Mouse (Mus musculus) kidney, adult 2 months (tissue): ENCODE results near the gene Ralgapa2. TPM values are rescaled to one million over a fixed set of nuclear protein-coding genes. Genes with fewer than 3 reads are reported as not detected.
A peak's percentile ranks its signal among the peaks of the same experiment; 100 is the strongest.

Experiments used
- DNase-seq: peaks from one replicate; pipeline ENCODE4 v3.0.0; 2021
- H3K27ac ChIP-seq: fragments of 200-500 bp; 2 replicates; pipeline ENCODE4 v1.5.1; 2012; ENCODE audit warnings: low read depth, low read length, control low read depth, inconsistent platforms; ENCODE audit not compliant: insufficient read depth
- H3K27me3 ChIP-seq: fragments of 200-500 bp; replicated peaks from 2 replicates; pipeline ENCODE4 v1.6.1; 2012; ENCODE audit warnings: mild to moderate bottlenecking, moderate library complexity, low read length, inconsistent platforms; ENCODE audit not compliant: control insufficient read depth, insufficient read depth
- H3K36me3 ChIP-seq: fragments of 200-500 bp; 2 replicates; pipeline ENCODE4 v1.6.1; 2012; ENCODE audit warnings: mild to moderate bottlenecking, moderate library complexity, low read length, inconsistent platforms; ENCODE audit not compliant: control insufficient read depth, insufficient read depth
- H3K4me1 ChIP-seq: fragments of 200-500 bp; 2 replicates; pipeline ENCODE4 v1.6.1; 2011; ENCODE audit warnings: low read length; ENCODE audit not compliant: control insufficient read depth, insufficient read depth
- H3K4me3 ChIP-seq: fragments of 200-500 bp; 2 replicates; pipeline ENCODE4 v1.5.1; 2011; ENCODE audit warnings: mild to moderate bottlenecking, low read depth, low read length, control low read depth; ENCODE audit not compliant: insufficient read depth
- CTCF ChIP-seq: fragments of 200-500 bp; conservative IDR thresholded peaks from 2 replicates; pipeline ENCODE4 v1.5.1; 2011; ENCODE audit warnings: low read depth, mild to moderate bottlenecking, control low read depth, low read length, moderate library complexity, mixed read lengths; ENCODE audit not compliant: insufficient read depth, insufficient read length
- POLR2A ChIP-seq: fragments of 200-500 bp; IDR thresholded peaks from one replicate; pipeline ENCODE4 v1.6.1; 2011; ENCODE audit warnings: low read depth, low read length, control low read depth
- whole genome bisulfite sequencing: fragments of 180-500 bp; shearing (Covaris S2); methylation state at CpG from one replicate; pipeline ENCODE4 v1.1.7; 2018; 5-methylcytosine and 5-hydroxymethylcytosine counted together
- polyA plus RNA-seq: library from polyadenylated mRNA; depleted of rRNA; stranded (reverse); fragments of >200 nt; gene quantifications from 2 replicates; pipeline ENCODE4 v1.2.3, GENCODE M21; 2012

The Ralgapa2 gene
- polyA plus RNA-seq, 1 experiment, result 15.8 TPM

DNA sequence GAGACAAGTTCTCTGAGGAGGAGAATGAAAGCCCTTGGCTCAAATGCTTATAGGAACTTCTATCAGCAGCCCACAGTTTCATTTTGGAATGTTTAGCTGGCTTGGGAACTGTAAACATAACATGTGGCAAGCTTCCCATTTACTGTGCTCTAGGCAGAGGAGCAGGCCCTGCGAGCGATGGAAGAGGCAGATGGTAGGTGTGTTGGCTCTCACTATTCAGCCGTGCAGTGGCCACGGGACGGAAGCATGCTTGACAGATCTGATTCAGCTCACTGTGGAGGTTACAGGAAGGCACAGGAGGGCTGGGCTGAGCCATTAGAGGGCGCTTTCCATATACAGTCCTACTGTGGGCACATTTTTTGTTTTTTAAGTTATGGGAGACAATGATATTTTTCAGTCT, 201.9 kb downstream of the Ralgapa2 start:
- Histone ChIP-seq H3K4me3 (no peak overlapping the region), H3K36me3 (no peaks in the 10 kb centered on the region), H3K27ac (no peak overlapping the region), H3K4me1 (no peaks in the 10 kb centered on the region; the same call in 1 of the 2 replicates), H3K27me3 (no peaks in the 10 kb centered on the region)
- WGBS, result 60% methylated on average over 6 of the region's 6 CpGs
- TF ChIP-seq CTCF (no peak), POLR2A (no peak)
- peak; percentile 45 for DNase-seq

DNA sequence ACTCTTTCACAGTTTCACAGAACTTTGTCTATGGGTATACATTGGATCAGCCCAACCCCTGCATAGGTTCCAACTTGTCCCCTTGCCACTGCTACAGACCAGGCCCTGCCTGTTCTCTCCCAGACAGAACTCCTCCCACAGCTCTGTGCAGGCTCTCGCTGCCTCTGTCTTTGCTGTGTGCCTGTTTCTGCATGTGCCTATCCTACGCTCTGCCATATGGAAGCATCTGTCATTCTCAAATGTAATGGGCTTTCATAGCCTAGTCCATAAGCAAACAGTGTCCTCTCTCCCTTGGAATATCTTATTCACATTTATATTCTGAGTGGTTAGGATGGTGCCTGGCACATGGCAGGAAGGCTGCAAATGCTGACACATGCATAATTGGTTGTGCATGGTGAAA, 202.7 kb downstream of the Ralgapa2 start:
- no peak overlapping the region for H3K27ac ChIP-seq
- H3K36me3 ChIP-seq, result no peaks in the 10 kb centered on the region
- no peak overlapping the region for H3K4me3 ChIP-seq
- no peaks in the 10 kb centered on the region; the same call in 1 of the 2 replicates for H3K4me1 ChIP-seq
- no peak for DNase-seq
- H3K27me3 ChIP-seq, result no peaks in the 10 kb centered on the region
- TF ChIP-seq CTCF (no peak), POLR2A (no peak)
- 98% methylated on average over 2 of the region's 2 CpGs for WGBS

DNA sequence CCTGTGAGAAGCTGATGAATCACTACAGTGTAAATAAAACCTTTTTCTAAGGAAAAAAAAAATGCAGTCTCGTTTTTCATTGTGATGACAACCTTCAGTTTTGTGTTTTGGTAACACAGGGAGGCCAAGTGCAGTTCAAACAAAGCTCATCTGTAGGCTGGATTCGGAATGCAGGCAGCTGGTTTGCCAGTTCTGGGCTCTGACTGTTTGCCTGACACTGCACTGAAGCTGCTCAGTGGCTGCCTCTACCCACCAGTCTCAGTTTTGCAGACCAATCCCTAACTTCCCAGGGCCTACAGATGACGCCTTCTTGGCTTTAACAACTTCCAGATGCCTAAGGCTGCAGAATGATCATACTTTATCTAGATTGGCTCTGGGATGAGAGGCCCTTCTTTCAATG, 205.1 kb downstream of the Ralgapa2 start:
- Histone ChIP-seq H3K27me3 (no peaks in the 10 kb centered on the region), H3K4me1 (no peaks in the 10 kb centered on the region; the same call in 1 of the 2 replicates), H3K36me3 (no peaks in the 10 kb centered on the region), H3K4me3 (no peak overlapping the region), H3K27ac (no peak overlapping the region)
- no peak for TF ChIP-seq POLR2A
- TF ChIP-seq CTCF, result no peak
- WGBS, result 64% methylated on average over 3 of the region's 3 CpGs
- DNase-seq, result no peak

DNA sequence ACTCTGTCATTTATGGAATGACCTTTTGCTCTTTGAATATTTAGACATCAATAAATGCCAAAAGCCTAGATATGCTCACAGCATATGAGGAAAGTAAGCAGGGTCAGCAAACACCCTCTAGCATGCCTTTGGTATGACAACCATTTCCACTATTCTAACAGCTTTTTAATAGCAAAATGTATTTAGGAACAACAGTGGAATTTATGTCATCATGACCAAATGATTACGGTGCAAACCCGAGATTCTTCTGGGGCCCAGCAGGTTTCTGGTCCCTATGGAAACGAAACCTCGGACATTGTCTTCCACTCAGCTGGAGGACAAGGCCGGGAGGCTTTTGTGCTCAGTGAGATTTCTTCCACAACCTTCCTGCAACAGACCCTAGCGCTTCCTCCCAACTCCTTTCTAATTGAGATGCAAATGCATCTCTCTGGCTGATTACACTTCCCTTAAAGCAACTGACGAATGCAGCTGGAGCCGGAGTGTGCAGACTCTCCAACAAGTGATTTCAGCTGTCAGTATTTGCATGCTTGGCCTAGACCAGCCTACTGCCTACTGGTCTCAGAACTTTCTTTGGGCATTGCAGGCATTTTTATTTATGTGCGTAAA, 209.9 kb downstream of the Ralgapa2 start:
- no peaks in the 10 kb centered on the region for H3K36me3 ChIP-seq
- no peak overlapping the region for H3K27ac ChIP-seq
- TF ChIP-seq POLR2A (no peak), CTCF (no peak)
- no peak for DNase-seq
- 65% methylated on average over 9 of the region's 9 CpGs for WGBS
- H3K4me1 ChIP-seq, result peaks cover 2% of the 10 kb centered on the region; the same call in 1 of the 2 replicates
- H3K27me3 ChIP-seq, result no peaks in the 10 kb centered on the region
- H3K4me3 ChIP-seq, result no peak overlapping the region

DNA sequence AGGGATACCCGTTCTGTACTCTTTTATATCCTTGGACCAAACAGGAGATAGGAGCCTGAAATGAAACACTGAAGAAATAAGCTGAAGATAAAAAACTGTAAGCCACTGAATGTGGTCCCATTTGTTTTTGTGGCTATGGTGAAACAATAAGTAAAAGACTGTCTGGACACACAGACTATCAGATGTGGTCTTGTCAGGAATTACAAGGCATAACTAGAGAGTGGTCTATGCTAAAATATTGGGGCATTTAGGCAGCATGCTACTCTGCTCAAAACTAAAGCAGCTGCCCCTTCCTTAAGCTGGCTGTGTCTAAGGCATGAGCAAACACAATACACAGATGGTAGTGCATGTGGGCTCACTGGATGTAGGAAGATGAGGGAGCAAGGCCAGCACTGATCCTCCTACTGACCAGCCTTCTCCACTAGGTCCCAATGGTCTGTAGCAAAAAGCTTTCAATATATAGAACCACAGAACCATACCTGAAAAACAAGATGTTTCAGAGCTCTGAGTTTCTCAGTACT, 211.6 kb downstream of the Ralgapa2 start:
- WGBS, result 91% methylated on average over 1 of the region's 1 CpGs
- Histone ChIP-seq H3K27me3 (no peaks in the 10 kb centered on the region), H3K27ac (no peak overlapping the region), H3K4me1 (peaks cover 2% of the 10 kb centered on the region; the same call in 1 of the 2 replicates), H3K36me3 (no peaks in the 10 kb centered on the region), H3K4me3 (no peak overlapping the region)
- TF ChIP-seq POLR2A (no peak), CTCF (no peak)
- no peak for DNase-seq

DNA sequence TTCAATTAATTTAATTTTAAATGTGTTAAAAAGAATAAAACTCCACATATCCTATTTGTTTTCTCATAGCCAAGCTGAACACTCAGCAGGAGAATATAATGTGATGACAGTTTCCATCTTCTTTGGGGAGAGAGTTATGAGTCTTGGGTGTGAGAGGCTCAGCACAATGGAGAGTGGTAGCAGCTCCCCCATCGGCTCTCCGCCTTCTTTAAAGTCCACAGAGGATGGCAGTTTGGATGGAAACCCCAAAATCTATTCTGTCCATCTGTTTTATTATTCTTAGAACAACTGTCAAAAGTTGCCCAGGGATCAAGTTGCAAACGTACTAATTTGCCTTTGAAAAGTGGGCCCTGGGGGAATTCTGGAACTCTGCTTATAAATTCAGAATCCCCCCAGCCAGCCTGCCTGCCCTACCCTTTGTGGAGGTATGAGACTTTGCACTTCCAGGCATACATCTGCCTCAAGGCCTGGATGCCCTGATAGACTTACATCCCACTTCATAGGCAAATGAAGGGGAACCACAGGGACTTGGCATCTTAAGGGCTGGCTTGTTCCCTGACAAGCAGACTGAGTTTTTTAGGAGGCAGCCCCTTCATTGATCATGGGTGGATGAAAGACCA, 212.2 kb downstream of the Ralgapa2 start:
- TF ChIP-seq CTCF (no peak), POLR2A (no peak)
- H3K36me3 ChIP-seq, result no peaks in the 10 kb centered on the region
- no peak overlapping the region for H3K27ac ChIP-seq
- no peak for DNase-seq
- H3K4me3 ChIP-seq, result no peak overlapping the region
- H3K27me3 ChIP-seq, result no peaks in the 10 kb centered on the region
- peaks cover 2% of the 10 kb centered on the region; the same call in 1 of the 2 replicates for H3K4me1 ChIP-seq
- WGBS, result 88% methylated on average over 3 of the region's 3 CpGs

DNA sequence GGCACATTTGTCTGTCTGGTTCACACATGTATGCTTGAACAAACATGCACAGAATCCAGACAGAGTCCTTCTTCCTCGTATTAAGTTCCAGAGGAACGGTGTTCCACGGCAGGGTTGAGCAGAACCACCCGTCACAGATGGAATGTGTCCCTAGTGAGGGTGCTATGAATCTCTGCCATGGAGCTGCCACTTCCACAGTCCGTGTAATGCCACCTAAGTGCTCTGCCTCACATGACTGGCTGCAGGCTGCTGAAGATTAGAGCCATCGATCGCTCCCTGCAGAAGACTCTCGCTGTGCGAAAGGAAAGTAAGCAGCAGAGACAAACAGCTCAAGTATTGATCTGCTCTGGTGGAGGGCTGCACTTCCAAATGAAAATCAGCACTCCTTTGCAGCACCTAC, 218.6 kb downstream of the Ralgapa2 start:
- no peak for DNase-seq
- Histone ChIP-seq H3K27ac (no peak overlapping the region), H3K36me3 (no peaks in the 10 kb centered on the region), H3K4me3 (no peak overlapping the region), H3K27me3 (no peaks in the 10 kb centered on the region), H3K4me1 (peaks cover 2% of the 10 kb centered on the region; the same call in 1 of the 2 replicates)
- TF ChIP-seq CTCF (no peak), POLR2A (no peak)
- 69% methylated on average over 9 of the region's 9 CpGs for WGBS
